Mouse (Mus musculus): ENCODE measurements around the gene Kdm1a. TPM values are rescaled to one million over a fixed set of nuclear protein-coding genes. Genes with fewer than 3 reads are reported as not detected.

Kdm1a gene
- polyA plus RNA-seq, 1 experiment from 2014 or later: 50.1 TPM

DNA sequence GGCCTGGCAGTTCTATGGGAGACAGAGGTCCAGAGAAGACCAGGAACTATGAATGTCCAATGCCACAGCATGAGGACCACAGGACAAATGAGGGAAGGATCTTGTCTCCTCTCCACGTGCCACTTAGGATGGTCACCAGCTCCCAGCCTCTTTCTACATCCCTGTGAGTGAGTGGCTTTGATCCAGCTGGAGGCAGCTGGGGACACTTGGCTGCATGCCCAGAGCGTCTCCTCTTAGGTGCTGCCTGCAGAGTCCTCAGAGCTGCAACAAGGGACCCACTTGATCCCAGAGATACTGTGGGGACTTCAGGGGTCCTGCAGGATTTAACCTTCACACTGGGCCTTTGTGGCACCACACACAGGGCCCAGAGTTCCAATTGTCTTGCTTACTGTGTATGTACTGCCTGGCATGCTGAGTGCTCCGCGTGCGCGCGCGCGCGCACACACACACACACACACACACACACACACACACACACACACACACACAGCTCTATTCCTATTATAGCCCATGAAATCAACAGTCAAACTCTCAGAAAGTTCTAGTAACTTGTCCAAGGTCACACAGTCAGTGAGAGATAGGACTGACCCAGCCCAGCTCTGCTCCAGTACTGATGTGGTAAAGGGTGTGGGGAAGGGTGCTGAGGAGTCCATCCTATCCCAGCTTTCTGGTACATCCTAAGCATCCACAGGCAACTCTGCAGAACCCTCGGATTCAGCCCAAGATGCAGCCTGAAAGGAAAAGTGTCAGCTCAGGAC, 28.9 kb upstream of the Kdm1a start:
- no peak for DNase-seq (ENCODE audit: low spot score)
- H3K4me3 ChIP-seq: no peak overlapping the region
- no peak overlapping the region for H3K27ac ChIP-seq
- peaks cover 17% of the 10 kb centered on the region for H3K27me3 ChIP-seq (ENCODE audit: insufficient read depth, poor library complexity, severe bottlenecking)
- no peaks in the 10 kb centered on the region for H3K36me3 ChIP-seq
- H3K9me3 ChIP-seq: no peaks in the 10 kb centered on the region
- H3K4me1 ChIP-seq: peaks cover 11% of the 10 kb centered on the region; the same call in 1 of the 2 replicates
- WGBS: 82% methylated on average over 11 of the region's 11 CpGs

GRCm38 (mm10) chr4:136626590-136626989, 24.1 kb upstream of the Kdm1a start:
- WGBS: 56% methylated on average over 6 of the region's 6 CpGs
- H3K4me1 ChIP-seq: peaks cover 10% of the 10 kb centered on the region; the same call in 1 of the 2 replicates
- no peaks in the 10 kb centered on the region for H3K36me3 ChIP-seq
- 0 out of 2 replicates have a peak, but pooled peaks cover 16% of the 10 kb centered on the region for H3K27me3 ChIP-seq (ENCODE audit: insufficient read depth, poor library complexity, severe bottlenecking)
- H3K27ac ChIP-seq: no peak overlapping the region
- no peak overlapping the region for H3K4me3 ChIP-seq
- no peaks in the 10 kb centered on the region for H3K9me3 ChIP-seq
- no peak for DNase-seq (ENCODE audit: low spot score)

DNA sequence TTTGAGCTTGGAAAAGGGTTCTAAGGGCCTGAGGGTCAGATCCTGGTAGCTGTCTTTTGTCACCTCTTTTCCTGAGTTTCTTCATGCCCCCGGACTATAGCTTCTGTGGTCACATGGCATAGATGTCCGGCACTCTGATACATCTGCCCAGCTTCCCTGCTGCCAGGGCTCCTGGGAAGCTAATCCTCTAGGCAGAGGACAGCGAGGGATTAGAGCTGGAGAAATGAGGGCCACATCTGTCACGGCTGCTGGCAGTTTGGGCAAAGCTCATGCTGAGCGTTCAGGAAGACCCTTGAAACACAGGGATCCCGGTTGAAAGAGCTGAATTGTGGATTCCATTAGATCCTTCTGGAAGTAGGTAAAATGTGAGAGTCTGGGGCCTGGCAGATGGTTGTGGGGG, 19.9 kb upstream of the Kdm1a start, which contains the start of gene Lactbl1:
TSS of gene Lactbl1 (plus strand) at position 234 of the 400 bp plus-strand sequence.
- Histone ChIP-seq H3K27ac (no peak within 1 kb of the TSS), H3K4me1 (peaks cover 11% of the 10 kb centered on the region), H3K9me3 (no peaks in the 10 kb centered on the region), H3K36me3 (no peaks in the 10 kb centered on the region), H3K27me3 (ENCODE audit: insufficient read depth, poor library complexity, severe bottlenecking) (0 out of 2 replicates have a peak, but pooled peaks cover 16% of the 10 kb centered on the region), H3K4me3 (no peak within 1 kb of the TSS)
- WGBS: 37% methylated on average over 6 of the region's 6 CpGs
- no peak for DNase-seq (ENCODE audit: low spot score)

DNA sequence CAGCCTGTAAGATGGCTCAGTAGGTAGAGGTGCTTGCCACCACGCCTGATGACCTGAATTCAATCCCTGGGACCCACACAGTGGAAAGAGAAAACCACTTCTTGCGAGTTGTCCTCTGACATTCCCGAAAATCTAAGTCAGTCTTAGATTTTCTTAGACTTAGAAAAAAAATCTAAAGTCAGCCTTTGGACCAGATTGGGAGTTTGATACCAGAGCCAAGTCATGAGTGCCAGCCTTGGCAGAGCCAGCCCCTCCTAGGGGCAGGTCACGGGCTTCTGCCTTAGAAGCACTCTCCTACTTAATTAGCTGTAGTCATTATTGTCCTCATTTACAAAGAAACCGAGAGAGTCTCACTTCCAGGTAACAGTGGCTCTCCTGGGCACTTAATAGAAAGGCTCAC, 19.4 kb upstream of the Kdm1a start:
- no peak for DNase-seq (ENCODE audit: low spot score)
- Histone ChIP-seq H3K9me3 (no peaks in the 10 kb centered on the region), H3K4me1 (peaks cover 11% of the 10 kb centered on the region), H3K4me3 (no peak overlapping the region), H3K27me3 (ENCODE audit: insufficient read depth, poor library complexity, severe bottlenecking) (0 out of 2 replicates have a peak, but pooled peaks cover 16% of the 10 kb centered on the region), H3K36me3 (no peaks in the 10 kb centered on the region), H3K27ac (no peak overlapping the region)
- WGBS: 62% methylated on average over 5 of the region's 5 CpGs

GRCm38 (mm10) chr4:136621336-136621735, 18.8 kb upstream of the Kdm1a start:
- 3% methylated on average over 1 of the region's 1 CpGs for WGBS
- Histone ChIP-seq H3K4me1 (peaks cover 11% of the 10 kb centered on the region), H3K4me3 (no peak overlapping the region), H3K27ac (no peak overlapping the region), H3K36me3 (no peaks in the 10 kb centered on the region), H3K27me3 (ENCODE audit: insufficient read depth, poor library complexity, severe bottlenecking) (0 out of 2 replicates have a peak, but pooled peaks cover 16% of the 10 kb centered on the region), H3K9me3 (no peaks in the 10 kb centered on the region)
- no peak for DNase-seq (ENCODE audit: low spot score)

DNA sequence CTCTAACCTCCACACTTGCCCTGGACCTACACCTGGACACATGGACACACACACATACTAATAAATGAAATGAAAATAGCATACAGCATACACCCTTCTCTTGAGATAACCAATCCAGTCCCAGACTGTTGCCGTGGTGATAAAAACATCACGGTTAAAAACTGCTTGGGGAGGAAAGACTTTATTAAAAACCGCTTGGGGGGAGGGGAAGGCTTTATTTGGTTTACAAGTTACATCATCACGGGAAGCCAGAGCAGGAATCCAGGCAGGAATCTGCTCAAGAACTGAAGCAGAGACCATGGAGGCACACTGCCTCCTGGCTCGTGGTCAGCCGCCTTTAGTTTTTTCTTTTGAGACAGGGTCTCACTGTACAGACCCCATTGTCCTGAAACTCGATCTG, 11.1 kb upstream of the Kdm1a start:
- Histone ChIP-seq H3K36me3 (no peaks in the 10 kb centered on the region), H3K4me1 (peaks cover 3% of the 10 kb centered on the region), H3K27me3 (ENCODE audit: insufficient read depth, poor library complexity, severe bottlenecking) (no peaks in the 10 kb centered on the region), H3K9me3 (no peaks in the 10 kb centered on the region), H3K4me3 (no peak overlapping the region), H3K27ac (no peak overlapping the region)
- 64% methylated on average over 7 of the region's 7 CpGs for WGBS
- no peak for DNase-seq (ENCODE audit: low spot score)

- H3K4me1 ChIP-seq: no peaks in the 10 kb centered on the region
- WGBS: 58% methylated on average over 4 of the region's 4 CpGs
- H3K27me3 ChIP-seq (ENCODE audit: insufficient read depth, poor library complexity, severe bottlenecking): no peaks in the 10 kb centered on the region
- no peak within 1 kb of the TSS for H3K4me3 ChIP-seq
- H3K9me3 ChIP-seq: no peaks in the 10 kb centered on the region
- H3K27ac ChIP-seq: no peak within 1 kb of the TSS
- DNase-seq (ENCODE audit: low spot score): no peak
- H3K36me3 ChIP-seq: no peaks in the 10 kb centered on the region
Measured at GRCm38 (mm10) chr4:136610387-136610856, 7.9 kb upstream of the Kdm1a start, which contains the start of gene Tex46. Gene Tex46, plus strand, starts transcription at chr4:136610437.

DNA sequence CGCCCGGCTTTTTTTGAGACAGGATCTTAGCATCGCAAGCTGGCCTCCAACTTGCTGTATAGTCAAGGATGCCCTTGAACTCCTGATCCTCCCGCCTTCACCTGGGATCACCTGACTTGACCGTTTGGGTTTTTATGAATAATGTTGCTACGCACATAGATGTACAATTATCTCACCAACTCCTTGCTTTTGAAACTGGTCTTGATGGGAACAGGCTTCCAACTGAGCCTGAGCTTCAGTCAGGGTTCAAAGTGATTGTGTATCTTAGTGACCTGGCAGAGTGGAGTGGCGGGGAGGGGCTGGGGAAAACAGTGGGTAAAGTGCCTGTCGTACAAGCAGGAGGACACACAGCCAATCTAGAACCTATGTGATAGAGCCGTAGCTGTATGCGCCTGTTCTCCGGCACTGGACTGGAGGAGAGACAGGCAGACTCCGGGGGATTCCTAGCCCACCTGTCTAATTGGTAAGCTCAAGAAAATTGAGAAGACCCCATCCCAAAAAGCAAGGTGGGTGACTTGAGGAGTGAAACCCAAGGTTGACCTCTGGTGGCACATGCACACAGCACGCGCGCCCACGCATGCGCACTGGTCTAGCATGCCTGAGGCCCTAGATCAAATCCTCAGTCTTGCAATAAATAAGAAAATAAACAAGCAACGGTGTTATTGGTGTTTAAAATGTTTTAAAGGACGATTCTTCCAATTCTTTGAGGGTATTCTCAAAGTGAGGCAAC, 3.4 kb upstream of the Kdm1a start:
- Histone ChIP-seq H3K4me1 (peaks cover 4% of the 10 kb centered on the region), H3K36me3 (no peaks in the 10 kb centered on the region), H3K27me3 (ENCODE audit: insufficient read depth, poor library complexity, severe bottlenecking) (no peaks in the 10 kb centered on the region), H3K27ac (no peak overlapping the region), H3K4me3 (no peak overlapping the region), H3K9me3 (no peaks in the 10 kb centered on the region)
- peak; percentile 67 for DNase-seq (ENCODE audit: low spot score)
- WGBS: 86% methylated on average over 19 of the region's 19 CpGs

GRCm38 (mm10) chr4:136602018-136602554, 437 bp downstream of the Kdm1a start:
- H3K27ac ChIP-seq: peak overlapping the region; percentile 99
- under 1% methylated on average over 68 of the region's 68 CpGs for WGBS
- peak; percentile 83 for DNase-seq (ENCODE audit: low spot score)
- H3K27me3 ChIP-seq (ENCODE audit: insufficient read depth, poor library complexity, severe bottlenecking): no peaks in the 10 kb centered on the region
- H3K36me3 ChIP-seq: peaks cover 4% of the 10 kb centered on the region; the same call in 1 of the 2 replicates
- peak overlapping the region; percentile 100 for H3K4me3 ChIP-seq
- peaks cover 15% of the 10 kb centered on the region for H3K4me1 ChIP-seq
- H3K9me3 ChIP-seq: no peaks in the 10 kb centered on the region

DNA sequence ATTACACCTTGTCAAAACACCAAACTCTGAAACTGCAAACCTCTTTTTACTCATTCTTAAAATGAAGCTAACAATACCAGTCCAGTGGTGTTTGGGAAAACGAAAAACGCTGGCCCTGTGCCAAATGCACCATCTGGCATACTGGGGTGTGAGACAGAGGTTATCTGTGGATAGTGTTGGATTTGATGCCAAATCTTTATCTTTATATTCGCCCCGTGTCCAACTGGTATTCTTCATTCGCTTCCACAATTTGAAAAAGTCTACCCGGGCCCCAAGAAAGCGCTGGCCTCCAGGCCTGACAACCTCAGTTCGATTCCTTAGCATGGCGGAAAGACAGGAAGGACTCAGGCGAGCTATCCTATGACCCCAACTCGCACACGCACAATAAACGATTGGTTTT, 1.0 kb downstream of the Kdm1a start:
- Histone ChIP-seq H3K27ac (peak overlapping the region; percentile 99), H3K4me3 (peak overlapping the region; percentile 100), H3K9me3 (no peaks in the 10 kb centered on the region), H3K27me3 (ENCODE audit: insufficient read depth, poor library complexity, severe bottlenecking) (no peaks in the 10 kb centered on the region), H3K4me1 (peaks cover 15% of the 10 kb centered on the region), H3K36me3 (peaks cover 4% of the 10 kb centered on the region; the same call in 1 of the 2 replicates)
- WGBS: 3% methylated on average over 13 of the region's 13 CpGs
- DNase-seq (ENCODE audit: low spot score): no peak

DNA sequence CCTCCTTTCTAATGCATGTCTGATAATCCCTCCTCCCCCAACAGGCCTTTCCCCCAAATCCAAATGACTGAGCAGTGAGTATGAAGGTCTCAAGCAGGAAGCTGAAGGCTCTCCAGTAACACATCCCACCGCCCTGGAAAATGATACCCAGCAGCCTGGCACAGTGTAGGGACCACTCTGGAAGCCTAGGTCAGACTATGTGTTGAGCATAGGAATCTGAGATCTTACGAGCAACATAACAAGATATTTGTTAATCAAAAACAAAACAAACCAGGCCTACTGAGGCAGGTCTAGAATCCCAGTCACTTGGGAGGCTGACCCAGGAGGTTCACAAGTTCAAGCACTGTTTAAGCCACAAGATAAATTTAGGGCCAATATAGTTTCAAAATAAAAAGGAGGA, 2.0 kb downstream of the Kdm1a start:
- Histone ChIP-seq H3K4me1 (peaks cover 15% of the 10 kb centered on the region), H3K27me3 (ENCODE audit: insufficient read depth, poor library complexity, severe bottlenecking) (no peaks in the 10 kb centered on the region), H3K4me3 (peak overlapping the region; percentile 100), H3K36me3 (peaks cover 4% of the 10 kb centered on the region; the same call in 1 of the 2 replicates), H3K9me3 (no peaks in the 10 kb centered on the region), H3K27ac (no peak overlapping the region)
- no peak for DNase-seq (ENCODE audit: low spot score)
- 74% methylated on average over 2 of the region's 2 CpGs for WGBS

DNA sequence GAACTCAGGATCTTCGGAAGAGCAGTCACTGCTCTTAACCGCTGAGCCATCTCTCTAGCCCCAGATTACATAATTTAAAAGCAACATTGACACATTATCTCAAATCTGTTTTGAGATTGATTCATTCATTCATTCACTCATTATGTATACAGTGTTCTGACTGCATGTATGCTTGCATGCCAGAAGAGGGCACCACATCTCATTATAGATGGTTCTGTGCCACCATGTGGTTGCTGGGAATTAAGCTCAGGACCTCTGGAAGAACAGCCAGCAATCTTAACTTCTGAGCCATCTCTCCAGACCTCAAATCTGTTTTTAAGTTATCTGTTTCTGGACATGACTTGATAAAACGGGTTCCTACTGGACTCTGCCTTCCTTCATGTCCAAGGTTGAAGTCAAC, 2.7 kb downstream of the Kdm1a start:
- Histone ChIP-seq H3K4me1 (peaks cover 15% of the 10 kb centered on the region), H3K27me3 (ENCODE audit: insufficient read depth, poor library complexity, severe bottlenecking) (no peaks in the 10 kb centered on the region), H3K4me3 (no peak overlapping the region), H3K36me3 (peaks cover 4% of the 10 kb centered on the region; the same call in 1 of the 2 replicates), H3K27ac (no peak overlapping the region), H3K9me3 (no peaks in the 10 kb centered on the region)
- DNase-seq (ENCODE audit: low spot score): no peak
- 94% methylated on average over 3 of the region's 3 CpGs for WGBS

All from heart, embryonic 10.5 days (tissue).